In genomic region chr7:100228957-100229356, GRCm38 (mm10) we compare ENCODE assay signal across 9 mouse cellular contexts. TPM values are rescaled to one million over a fixed set of nuclear protein-coding genes. Genes with fewer than 3 reads are reported as not detected.
DNase-seq lines count a peak whose midpoint lies in the region; ATAC-seq and TF ChIP-seq lines count a peak whose summit lies in the region.
"Had no signal": no experiment of that assay in that cellular context is flagged by ENCODE, and none has a peak within 500 bp of the region (broad histone marks: within the 10 kb centered on the region; RNA-seq: fewer than 3 reads in every experiment).

No protein-coding gene starts in this region.

- H3K4me1 ChIP-seq in kidney, embryonic 15.5 days, result peaks cover 11% of the 10 kb centered on the region
- peaks cover 3% of the 10 kb centered on the region; the same call in 1 of the 2 replicates for H3K4me1 ChIP-seq in forebrain, postnatal 0 days (ENCODE audit: insufficient read depth)
- H3K4me1 ChIP-seq in midbrain, embryonic 12.5 days, result peaks cover 9% of the 10 kb centered on the region

- H3K36me3 ChIP-seq in kidney, embryonic 15.5 days, result no peaks in the 10 kb centered on the region
- H3K36me3 ChIP-seq in forebrain, postnatal 0 days (ENCODE audit: insufficient read depth), result no peaks in the 10 kb centered on the region
- H3K36me3 ChIP-seq in midbrain, embryonic 12.5 days, result no peaks in the 10 kb centered on the region

- peak overlapping the region; percentile 69; the same call in 1 of the 2 replicates for H3K4me3 ChIP-seq in kidney, embryonic 15.5 days (replicated peaks)
- H3K4me3 ChIP-seq in forebrain, postnatal 0 days (ENCODE audit: low read depth, low read length), result peak overlapping the region; percentile 85
- peak overlapping the region; percentile 59 for H3K4me3 ChIP-seq in midbrain, embryonic 12.5 days

- no peak for TF ChIP-seq CTCF in forebrain, postnatal 0 days (IDR thresholded peaks at IDR 0.05; ENCODE audit: low read depth)

- no peak for DNase-seq in kidney, postnatal 25 days
- peak; percentile 38 for DNase-seq in c-Kit-positive CD71-positive TER-119-positive erythroid progenitor cells, embryonic 14.5 days (ENCODE audit: low spot score)
- no peak for DNase-seq in forebrain, postnatal 0 days
- DNase-seq in adrenal gland, postnatal 4 days (ENCODE audit: low spot score in 2 of 2), result no peak
- no peak for DNase-seq in spleen, adult 12 weeks (ENCODE audit: low spot score)
- DNase-seq in lung, postnatal 36 days, result no peak
- DNase-seq: cerebellum, postnatal 14 days had no signal

- no peak for ATAC-seq in kidney, embryonic 15.5 days (replicated peaks; ENCODE audit: low FRiP score)
- no peak for ATAC-seq in forebrain, postnatal 0 days
- ATAC-seq in midbrain, embryonic 12.5 days (ENCODE audit: low FRiP score, low read depth), result no peak

- peak overlapping the region; percentile 98 for H3K4me2 ChIP-seq in kidney, embryonic 15.5 days
- H3K4me2 ChIP-seq in forebrain, postnatal 0 days (ENCODE audit: low read depth), result peak overlapping the region; percentile 82
- H3K4me2 ChIP-seq in midbrain, embryonic 12.5 days (replicated peaks), result peak overlapping the region; percentile 68

- WGBS in kidney, embryonic 15.5 days, result 48% methylated on average over 3 of the region's 3 CpGs
- 76% methylated on average over 3 of the region's 3 CpGs for WGBS in forebrain, postnatal 0 days
- 72% methylated on average over 3 of the region's 3 CpGs for WGBS in midbrain, embryonic 12.5 days

- no peaks in the 10 kb centered on the region for H3K9me3 ChIP-seq in kidney, embryonic 15.5 days (replicated peaks)
- H3K9me3 ChIP-seq in forebrain, postnatal 0 days (ENCODE audit: low read length), result no peaks in the 10 kb centered on the region
- H3K9me3 ChIP-seq in midbrain, embryonic 12.5 days, result no peaks in the 10 kb centered on the region

- no peak overlapping the region for H3K27ac ChIP-seq in kidney, embryonic 15.5 days
- H3K27ac ChIP-seq in forebrain, postnatal 0 days (ENCODE audit: low read depth, low read length), result no peak overlapping the region
- H3K27ac ChIP-seq in midbrain, embryonic 12.5 days (replicated peaks), result no peak overlapping the region

- peaks cover 2% of the 10 kb centered on the region; the same call in 1 of the 2 replicates for H3K27me3 ChIP-seq in kidney, embryonic 15.5 days
- H3K27me3 ChIP-seq in forebrain, postnatal 0 days (ENCODE audit: insufficient read depth, low read length), result no peaks in the 10 kb centered on the region
- H3K27me3 ChIP-seq in midbrain, embryonic 12.5 days, result no peaks in the 10 kb centered on the region

- no peak overlapping the region for H3K9ac ChIP-seq in kidney, embryonic 15.5 days
- no peak overlapping the region for H3K9ac ChIP-seq in forebrain, postnatal 0 days
- peak overlapping the region; percentile 70; the same call in 1 of the 2 replicates for H3K9ac ChIP-seq in midbrain, embryonic 12.5 days (replicated peaks)

RNA-seq across cellular contexts. Expression of gene Pgm2l1, which starts 1.8 kb away (rescaled TPM):
- 3.8 and 4.4 TPM in 2 replicates for polyA plus RNA-seq in kidney, embryonic 15.5 days (2015; fragmentation: Nextera tagmentation; extraction: Ambion mirVana)
- total RNA-seq in forebrain, postnatal 0 days (2014; rRNA removed), result 128 and 135 TPM in 2 replicates
- 13.4 and 30.3 TPM in 2 replicates for polyA plus RNA-seq in forebrain, postnatal 0 days (2015; fragmentation: Nextera tagmentation; extraction: Ambion mirVana)
- 11.8 and 14.3 TPM in 2 replicates for polyA plus RNA-seq in midbrain, embryonic 12.5 days (2016; fragmentation: Nextera tagmentation; extraction: Ambion mirVana)
- total RNA-seq in adrenal gland, postnatal 4 days (2021), result 10 to 100 TPM in 1 of 2 experiments, 1 to 10 TPM in 1; 7.9 to 11.5 TPM

RNA-seq across cellular contexts. Expression of gene Kcne3, which starts 52.7 kb away (rescaled TPM):
- 5.1 and 5.9 TPM in 2 replicates for polyA plus RNA-seq in kidney, embryonic 15.5 days (2015; fragmentation: Nextera tagmentation; extraction: Ambion mirVana)
- total RNA-seq in forebrain, postnatal 0 days (2014; rRNA removed), result 0.69 TPM in 1 of 2 replicates, not detected in the other
- 0.26 TPM in 1 of 2 replicates, not detected in the other for polyA plus RNA-seq in forebrain, postnatal 0 days (2015; fragmentation: Nextera tagmentation; extraction: Ambion mirVana)
- 1.4 and 1.5 TPM in 2 replicates for polyA plus RNA-seq in midbrain, embryonic 12.5 days (2016; fragmentation: Nextera tagmentation; extraction: Ambion mirVana)
- total RNA-seq in adrenal gland, postnatal 4 days (2021), result 1 to 10 TPM in 1 of 2 experiments, under 1 TPM in 1; 0.79 to 2.2 TPM

RNA-seq across cellular contexts. Expression of gene P4ha3, which starts 56.4 kb away (rescaled TPM):
- 7.7 TPM in 2 replicates for polyA plus RNA-seq in kidney, embryonic 15.5 days (2015; fragmentation: Nextera tagmentation; extraction: Ambion mirVana)
- total RNA-seq in forebrain, postnatal 0 days (2014; rRNA removed), result 3.1 and 7.3 TPM in 2 replicates
- polyA plus RNA-seq in forebrain, postnatal 0 days (2015; fragmentation: Nextera tagmentation; extraction: Ambion mirVana), result 2.2 and 3.0 TPM in 2 replicates
- polyA plus RNA-seq in midbrain, embryonic 12.5 days (2016; fragmentation: Nextera tagmentation; extraction: Ambion mirVana), result 4.4 and 4.7 TPM in 2 replicates
- 1 to 10 TPM; 5.1 to 6.0 TPM for total RNA-seq in adrenal gland, postnatal 4 days (2021)
